Mouse (Mus musculus) bone marrow macrophage, adult 2 months (primary cell): ENCODE data around the gene Lamb1.

ENCODE experiments used
- CTCF ChIP-seq: IDR thresholded peaks from 2 replicates; pipeline ENCODE4 v1.5.1; 2012; ENCODE audit warnings: low read depth, mild to moderate bottlenecking, low read length, moderate library complexity
- POLR2A ChIP-seq: IDR thresholded peaks from 2 replicates; pipeline ENCODE4 v1.6.1; 2012; ENCODE audit warnings: mild to moderate bottlenecking, low read depth, low read length, borderline replicate concordance

DNA sequence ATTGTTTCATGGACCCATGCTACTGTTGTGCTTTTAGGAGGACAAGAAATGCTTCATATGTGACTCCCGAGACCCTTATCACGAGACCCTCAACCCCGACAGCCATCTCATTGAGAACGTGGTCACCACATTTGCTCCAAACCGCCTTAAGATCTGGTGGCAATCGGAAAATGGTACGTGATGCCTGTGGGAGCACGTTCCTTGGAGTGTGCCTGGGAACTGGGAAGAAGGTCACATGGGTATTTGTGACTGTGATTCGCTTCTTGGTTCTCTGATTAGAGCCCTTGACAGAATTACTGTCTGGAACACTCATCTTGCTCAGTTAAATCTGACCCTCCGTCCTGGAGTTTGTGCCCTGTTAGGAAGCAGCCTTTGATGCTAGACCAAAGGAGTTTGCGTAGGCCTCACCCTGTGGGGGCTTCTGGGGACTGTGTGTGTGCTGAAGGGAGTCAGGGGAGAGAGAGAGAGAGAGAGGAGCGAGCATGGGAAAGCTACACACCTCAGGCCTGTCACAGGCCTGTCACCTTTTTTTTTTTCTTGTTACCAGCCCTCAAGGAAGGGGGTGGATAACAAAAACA, 4.1 kb downstream of the Lamb1 start:
- TF ChIP-seq CTCF = no peak
- TF ChIP-seq POLR2A = no peak
